Mouse (Mus musculus) MEL (cell line): ENCODE measurements around the gene Srrm3. TPM values are rescaled to one million over a fixed set of nuclear protein-coding genes. Genes with fewer than 3 reads are reported as not detected.

Source experiments
- DNase-seq: peaks from one replicate; pipeline ENCODE4 v3.0.0; 2011; ENCODE audit warnings: low read depth, low spot score
- H3K27ac ChIP-seq: 2 replicates; pipeline ENCODE4 v1.5.1; 2012; ENCODE audit warnings: low read depth, mild to moderate bottlenecking, control low read depth, low read length, moderate library complexity; ENCODE audit not compliant: control insufficient read depth
- H3K27me3 ChIP-seq, 2 experiments: fragments of 150-350 bp in 1 of 2; sonication (generic) in 1 of 2; 2 replicates each; pipeline ENCODE4 v1.6.1; 2012; ENCODE audit warnings: low read length in 2 of 2, mild to moderate bottlenecking in 2 of 2, improper control_type of control experiment in 1 of 2, moderate library complexity in 1 of 2; ENCODE audit not compliant: insufficient read depth in 2 of 2, control insufficient read depth in 1 of 2
- H3K36me3 ChIP-seq, 2 experiments: 2 replicates each; pipeline ENCODE4 v1.6.1; 2012 to 2014; ENCODE audit warnings: low read length in 2 of 2, improper control_type of control experiment in 1 of 2, inconsistent platforms in 1 of 2, mild to moderate bottlenecking in 1 of 2; ENCODE audit not compliant: insufficient read depth in 2 of 2, control insufficient read depth in 1 of 2
- H3K4me1 ChIP-seq, 2 experiments: fragments of 150-350 bp in 1 of 2; sonication (generic) in 1 of 2; 2 replicates each; pipeline ENCODE4 v1.6.1; 2012; ENCODE audit warnings: low read length in 2 of 2, improper control_type of control experiment in 1 of 2, mild to moderate bottlenecking in 1 of 2; ENCODE audit not compliant: insufficient read depth in 2 of 2, control insufficient read depth in 1 of 2
- H3K4me3 ChIP-seq, 2 experiments: fragments of 150-350 bp in 1 of 2; sonication (generic) in 1 of 2; 2 replicates each; pipeline ENCODE4 v1.5.1; 2012; ENCODE audit warnings: low read depth in 2 of 2, low read length in 2 of 2, mild to moderate bottlenecking in 2 of 2, moderate library complexity in 2 of 2, control low read depth in 1 of 2, improper control_type of control experiment in 1 of 2; ENCODE audit not compliant: control insufficient read depth in 1 of 2, insufficient read depth in 1 of 2
- H3K79me2 ChIP-seq: 2 replicates; pipeline ENCODE4 v1.6.1; 2012; ENCODE audit warnings: mild to moderate bottlenecking, low read length, moderate library complexity; ENCODE audit not compliant: control insufficient read depth, poor library complexity, insufficient read depth
- H3K9ac ChIP-seq: 2 replicates; pipeline ENCODE4 v1.6.1; 2012; ENCODE audit warnings: low read depth, mild to moderate bottlenecking, control low read depth, low read length, moderate library complexity; ENCODE audit not compliant: control insufficient read depth, poor library complexity, severe bottlenecking
- H3K9me3 ChIP-seq: fragments of 150-350 bp; sonication (generic); replicated peaks from 2 replicates; pipeline ENCODE4 v1.6.1; 2012; ENCODE audit warnings: mild to moderate bottlenecking, low read length, improper control_type of control experiment, moderate library complexity; ENCODE audit not compliant: insufficient read depth
- BHLHE40 ChIP-seq: IDR thresholded peaks from 2 replicates; pipeline ENCODE4 v1.6.1; 2012; ENCODE audit warnings: low read depth, mild to moderate bottlenecking, inconsistent platforms, low read length, improper control_type of control experiment, borderline replicate concordance
- CHD1 ChIP-seq: IDR thresholded peaks from 2 replicates; pipeline ENCODE4 v1.6.1; 2012; ENCODE audit warnings: low read depth, mild to moderate bottlenecking, inconsistent platforms, low read length, improper control_type of control experiment
- CHD2 ChIP-seq: IDR thresholded peaks from 2 replicates; pipeline ENCODE4 v1.6.1; 2011; ENCODE audit warnings: low read length, improper control_type of control experiment
- E2F4 ChIP-seq: IDR thresholded peaks from 2 replicates; pipeline ENCODE4 v1.6.1; 2011; ENCODE audit warnings: low read depth, low read length, improper control_type of control experiment, borderline replicate concordance
- ELF1 ChIP-seq: IDR thresholded peaks from 2 replicates; pipeline ENCODE4 v1.6.1; 2014; ENCODE audit warnings: low read depth, mild to moderate bottlenecking, inconsistent platforms, low read length, improper control_type of control experiment, moderate library complexity
- EP300 ChIP-seq, 2 experiments: IDR thresholded peaks; 2 replicates each; pipeline ENCODE4 v1.6.1; 2011; ENCODE audit warnings: improper control_type of control experiment in 2 of 2, low read length in 2 of 2, low read depth in 1 of 2, mild to moderate bottlenecking in 1 of 2
- ETS1 ChIP-seq: IDR thresholded peaks from 2 replicates; pipeline ENCODE4 v1.6.1; 2012; ENCODE audit warnings: low read depth, mild to moderate bottlenecking, inconsistent platforms, low read length, improper control_type of control experiment, moderate library complexity
- GABPA ChIP-seq: IDR thresholded peaks from 2 replicates; pipeline ENCODE4 v1.6.1; 2012; ENCODE audit warnings: low read depth, mild to moderate bottlenecking, inconsistent platforms, low read length, improper control_type of control experiment, moderate library complexity
- GATA1 ChIP-seq: IDR thresholded peaks from 2 replicates; pipeline ENCODE4 v1.6.1; 2011; ENCODE audit warnings: low read depth, low read length, improper control_type of control experiment
- JUND ChIP-seq: IDR thresholded peaks from 2 replicates; pipeline ENCODE4 v1.6.1; 2011; ENCODE audit warnings: low read depth, mild to moderate bottlenecking, improper control_type of control experiment, low read length
- KAT2A ChIP-seq: conservative IDR thresholded peaks from 2 replicates; pipeline ENCODE4 v1.6.1; 2012; ENCODE audit warnings: low read depth, low read length, improper control_type of control experiment, inconsistent platforms
- MAX ChIP-seq: IDR thresholded peaks from 2 replicates; pipeline ENCODE4 v1.6.1; 2011; ENCODE audit warnings: low read length, improper control_type of control experiment
- MAZ ChIP-seq: IDR thresholded peaks from 2 replicates; pipeline ENCODE4 v1.6.1; 2012; ENCODE audit warnings: low read depth, mild to moderate bottlenecking, inconsistent platforms, low read length, improper control_type of control experiment
- MXI1 ChIP-seq: IDR thresholded peaks from 2 replicates; pipeline ENCODE4 v1.6.1; 2011; ENCODE audit warnings: mild to moderate bottlenecking, low read depth, low read length, improper control_type of control experiment
- MYB ChIP-seq: IDR thresholded peaks from 2 replicates; pipeline ENCODE4 v1.6.1; 2011; ENCODE audit warnings: mild to moderate bottlenecking, low read depth, low read length, improper control_type of control experiment
- MYC ChIP-seq: IDR thresholded peaks from 2 replicates; pipeline ENCODE4 v1.6.1; 2011; ENCODE audit warnings: low read depth, mild to moderate bottlenecking, low read length, improper control_type of control experiment, moderate library complexity
- NELFE ChIP-seq: IDR thresholded peaks from 2 replicates; pipeline ENCODE4 v1.6.1; 2011; ENCODE audit warnings: low read depth, low read length, improper control_type of control experiment
- POLR2A ChIP-seq, 2 experiments: IDR thresholded peaks; 2 replicates each; pipeline ENCODE4 v1.6.1; 2011 to 2012; ENCODE audit warnings: low read length in 2 of 2, mild to moderate bottlenecking in 2 of 2, control low read depth in 1 of 2, improper control_type of control experiment in 1 of 2, low read depth in 1 of 2, moderate library complexity in 1 of 2; ENCODE audit not compliant: control insufficient read depth in 1 of 2, insufficient read depth in 1 of 2, poor library complexity in 1 of 2
- POLR2AphosphoS2 ChIP-seq: IDR thresholded peaks from 2 replicates; pipeline ENCODE4 v1.6.1; 2011; ENCODE audit warnings: low read length, improper control_type of control experiment
- POLR2AphosphoS5 ChIP-seq: IDR thresholded peaks from 2 replicates; pipeline ENCODE4 v1.6.1; 2012; ENCODE audit warnings: low read depth, borderline replicate concordance, mild to moderate bottlenecking, inconsistent platforms, low read length, moderate library complexity, mixed read lengths
- RAD21 ChIP-seq: IDR thresholded peaks from 2 replicates; pipeline ENCODE4 v1.6.1; 2011; ENCODE audit warnings: mild to moderate bottlenecking, low read depth, low read length, improper control_type of control experiment
- SMC3 ChIP-seq: IDR thresholded peaks from 2 replicates; pipeline ENCODE4 v1.6.1; 2011; ENCODE audit warnings: low read depth, low read length, improper control_type of control experiment
- TAL1 ChIP-seq: IDR thresholded peaks from 2 replicates; pipeline ENCODE4 v1.6.1; 2012; ENCODE audit warnings: mild to moderate bottlenecking, inconsistent platforms, low read length, moderate library complexity, mixed read lengths
- TBP ChIP-seq: IDR thresholded peaks from 2 replicates; pipeline ENCODE4 v1.8.0; 2011; ENCODE audit warnings: low read depth, low read length, improper control_type of control experiment
- TCF12 ChIP-seq: IDR thresholded peaks from 2 replicates; pipeline ENCODE4 v1.6.1; 2014; ENCODE audit warnings: low read depth, mild to moderate bottlenecking, inconsistent platforms, low read length, improper control_type of control experiment, moderate library complexity
- USF1 ChIP-seq: IDR thresholded peaks from 2 replicates; pipeline ENCODE4 v1.6.1; 2014; ENCODE audit warnings: low read depth, mild to moderate bottlenecking, inconsistent platforms, low read length, improper control_type of control experiment, moderate library complexity
- polyA plus RNA-seq, 2 experiments: library from polyadenylated mRNA; stranded (reverse) in 1 of 2; unstranded in 1 of 2; fragments of >175 nt in 1 of 2; fragments of >200 nt in 1 of 2; gene quantifications; 2 replicates each; pipeline versions ENCODE4 v1.2.1 to v1.2.4; 2012; ENCODE audit warnings: low replicate concordance in 2 of 2, low read depth in 1 of 2; ENCODE audit not compliant: insufficient read length in 2 of 2, insufficient read depth in 1 of 2, missing spikeins in 1 of 2
- total RNA-seq: library from RNA; depleted of rRNA; stranded (reverse); fragments of 300-350 nt; gene quantifications from 2 replicates; pipeline ENCODE4 v1.2.3, GENCODE M21; 2012

Gene Srrm3
- total and polyA plus RNA-seq, 3 experiments, result not detected

- no peak overlapping the region for H3K9ac ChIP-seq
- no peaks in the 10 kb centered on the region for H3K9me3 ChIP-seq
- H3K27ac ChIP-seq, result no peak overlapping the region
- no peak overlapping the region for H3K4me3 ChIP-seq
- H3K36me3 ChIP-seq, result peaks cover 5 to 28% of the 10 kb centered on the region in 2 experiments
- H3K79me2 ChIP-seq, result peaks cover 39% of the 10 kb centered on the region
- H3K4me1 ChIP-seq, result no peaks in the 10 kb centered on the region; a peak in 1 of 4 replicates
- no peak for DNase-seq
- no peak for TF ChIP-seq MXI1
- TF ChIP-seq POLR2A (IDR thresholded peaks at IDR 0.05; ENCODE audit: control insufficient read depth in 1 of 2, insufficient read depth in 1 of 2, low read depth in 1 of 2, low read length in 2 of 2, poor library complexity in 1 of 2), result no peak
- no peak for TF ChIP-seq SMC3
- TF ChIP-seq CHD2, result no peak
- TF ChIP-seq MAZ, result no peak
- TF ChIP-seq POLR2AphosphoS2, result no peak
- TF ChIP-seq JUND, result no peak
- TF ChIP-seq ETS1, result no peak
- TF ChIP-seq RAD21, result no peak
- TF ChIP-seq GABPA, result no peak
- no peak for TF ChIP-seq POLR2AphosphoS5
- no peak for TF ChIP-seq E2F4
- no peak for TF ChIP-seq MYB
- TF ChIP-seq EP300 (IDR thresholded peaks at IDR 0.05; ENCODE audit: low read depth in 1 of 2, low read length in 2 of 2), result no peak
- TF ChIP-seq NELFE, result no peak
- TF ChIP-seq TCF12, result no peak
- no peak for TF ChIP-seq ELF1
- no peak for TF ChIP-seq MYC
- no peaks in the 10 kb centered on the region for H3K27me3 ChIP-seq
These were observed 105.0 kb downstream of the Srrm3 start for GRCm38 (mm10) chr5:135911633-135912220.

GRCm38 (mm10) chr5:135913201-135913600 is 106.5 kb downstream of the Srrm3 start:
- TF ChIP-seq E2F4, result no peak
- no peak for TF ChIP-seq MYB
- no peak for TF ChIP-seq TBP
- TF ChIP-seq POLR2AphosphoS2, result no peak
- TF ChIP-seq GATA1, result no peak
- TF ChIP-seq MAZ, result no peak
- TF ChIP-seq CHD1, result no peak
- TF ChIP-seq USF1, result no peak
- TF ChIP-seq BHLHE40, result no peak
- no peak for TF ChIP-seq MAX
- no peak for TF ChIP-seq ELF1
- TF ChIP-seq TAL1, result no peak
- TF ChIP-seq MXI1, result no peak
- no peak for TF ChIP-seq KAT2A
- no peak for TF ChIP-seq JUND
- DNase-seq, result no peak
- Histone ChIP-seq H3K4me1 (no peaks in the 10 kb centered on the region; a peak in 1 of 4 replicates), H3K79me2 (peaks cover 53% of the 10 kb centered on the region), H3K9me3 (no peaks in the 10 kb centered on the region), H3K9ac (no peak overlapping the region), H3K36me3 (peaks cover 5 to 33% of the 10 kb centered on the region in 2 experiments), H3K27ac (no peak overlapping the region), H3K27me3 (no peaks in the 10 kb centered on the region), H3K4me3 (no peak overlapping the region)
